Mouse (Mus musculus) cerebellum, adult 2 months (tissue): ENCODE results near the gene Mcm2.

Experiments
- CTCF ChIP-seq: fragments of 200-500 bp; IDR thresholded peaks from 2 replicates; pipeline ENCODE4 v1.5.1; 2011; ENCODE audit warnings: low read depth, mild to moderate bottlenecking, control low read depth, low read length, moderate library complexity, borderline replicate concordance; ENCODE audit not compliant: insufficient read depth
- POLR2A ChIP-seq: fragments of 200-500 bp; IDR thresholded peaks from 2 replicates; pipeline ENCODE4 v1.6.1; 2011; ENCODE audit warnings: low read length, control low read depth, borderline replicate concordance; ENCODE audit not compliant: insufficient read depth

GRCm38 (mm10) chr6:88858341-88858740 is 40.2 kb downstream of the Mcm2 start:
- TF ChIP-seq CTCF = no peak
- no peak for TF ChIP-seq POLR2A
